Mouse (Mus musculus) megakaryocyte, embryonic 14.5 days (primary cell): Measurements from ENCODE around the gene Nelfcd.

Source experiments
- FLI1 ChIP-seq: IDR thresholded peaks from 2 replicates; pipeline ENCODE4 v1.6.1; 2012; ENCODE audit warnings: low read length, inconsistent platforms, mixed read lengths
- GATA1 ChIP-seq: IDR thresholded peaks from 3 replicates; pipeline ENCODE4 v1.6.1; 2012; ENCODE audit warnings: mixed read lengths, low read length, inconsistent platforms, borderline replicate concordance

- TF ChIP-seq GATA1 (no peak), FLI1 (no peak)
Observed at GRCm38 (mm10) chr2:174392554-174392953, 23.1 kb upstream of the Nelfcd start.
